Mouse (Mus musculus) adrenal gland, postnatal 10 days (tissue): ENCODE data around the gene Plekhm1. TPM values are rescaled to one million over a fixed set of nuclear protein-coding genes. Genes with fewer than 3 reads are reported as not detected.

Source experiments
- DNase-seq: peaks from one replicate; pipeline ENCODE4 v3.0.0; 2021; ENCODE audit warnings: mixed read lengths
- total RNA-seq, 2 experiments: library from RNA; stranded (reverse); gene quantifications; 2 replicates each; pipeline ENCODE4 v1.2.3; 2021

Plekhm1 gene
- total RNA-seq, 2 experiments from 2014 or later, result 14.4 to 17.4 TPM

DNA sequence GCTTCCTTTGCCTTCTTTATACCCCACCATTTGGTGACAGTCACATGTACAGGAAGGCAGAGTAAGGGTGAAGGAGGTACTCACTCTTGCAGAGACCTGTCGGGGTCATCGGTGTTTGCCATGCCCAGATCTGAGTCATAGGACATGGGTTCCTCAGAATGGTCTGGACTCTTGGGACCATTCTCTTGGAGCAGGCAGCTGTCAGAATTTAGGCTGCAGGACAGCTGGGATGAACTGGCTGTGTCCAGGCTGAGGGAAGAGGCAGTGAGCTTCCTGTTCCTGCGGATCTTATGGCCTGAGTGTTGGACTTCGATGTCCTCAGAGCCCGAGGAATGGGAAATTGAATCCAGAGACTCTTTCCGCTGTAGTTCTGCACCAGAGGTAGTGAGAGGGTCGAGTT lies 17.9 kb downstream of the Plekhm1 start:
- no peak for DNase-seq

DNA sequence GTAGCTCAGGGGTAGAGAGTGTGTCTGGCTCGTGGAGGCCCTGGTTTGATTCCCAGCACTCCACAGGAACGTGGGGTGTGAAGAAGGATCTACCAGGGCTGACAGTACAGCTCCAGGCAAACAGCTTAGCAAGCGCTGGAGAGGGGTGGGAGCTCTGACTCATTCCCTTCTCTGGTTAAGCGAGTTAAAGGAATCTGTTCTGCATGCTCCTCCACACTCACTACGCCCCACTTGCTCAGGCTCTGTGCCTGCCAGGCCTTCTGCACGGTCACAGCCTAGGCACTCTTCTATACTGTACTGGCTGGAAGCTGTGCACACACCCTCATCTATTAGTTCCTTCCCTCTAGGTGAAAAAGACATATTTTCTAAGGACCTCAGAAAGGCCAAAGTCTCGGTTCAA lies 18.5 kb downstream of the Plekhm1 start:
- no peak for DNase-seq

DNA sequence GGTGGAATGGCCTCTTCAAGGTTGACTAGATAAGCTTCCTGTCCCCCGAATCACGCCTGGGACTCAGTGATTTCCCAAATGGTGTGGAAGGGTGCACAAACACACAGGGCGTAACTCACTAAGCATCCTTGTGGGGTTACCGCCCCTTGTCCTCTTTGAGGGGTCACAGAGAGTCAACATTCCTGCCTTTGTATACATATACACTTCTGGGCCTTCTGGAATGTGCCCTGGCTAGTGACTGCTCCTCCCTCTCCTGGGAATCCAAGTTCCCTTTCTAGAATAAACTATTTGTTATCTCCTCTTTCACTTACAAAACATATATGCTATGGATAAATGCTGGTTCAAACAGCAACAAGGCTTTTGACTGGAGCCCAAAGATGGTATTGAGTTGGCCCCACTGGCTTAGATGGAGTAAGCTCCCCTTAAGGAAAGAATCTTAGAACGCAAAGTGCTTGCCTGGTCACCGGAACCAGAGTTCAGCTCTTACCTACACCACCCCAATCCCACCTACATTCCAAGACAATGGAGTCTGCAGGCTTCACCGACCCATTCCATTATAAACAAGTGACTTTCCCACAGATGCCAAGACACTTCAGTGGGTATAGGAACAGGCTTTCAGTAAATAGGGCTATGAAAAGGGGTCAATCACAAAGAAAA lies 24.5 kb downstream of the Plekhm1 start:
- no peak for DNase-seq

DNA sequence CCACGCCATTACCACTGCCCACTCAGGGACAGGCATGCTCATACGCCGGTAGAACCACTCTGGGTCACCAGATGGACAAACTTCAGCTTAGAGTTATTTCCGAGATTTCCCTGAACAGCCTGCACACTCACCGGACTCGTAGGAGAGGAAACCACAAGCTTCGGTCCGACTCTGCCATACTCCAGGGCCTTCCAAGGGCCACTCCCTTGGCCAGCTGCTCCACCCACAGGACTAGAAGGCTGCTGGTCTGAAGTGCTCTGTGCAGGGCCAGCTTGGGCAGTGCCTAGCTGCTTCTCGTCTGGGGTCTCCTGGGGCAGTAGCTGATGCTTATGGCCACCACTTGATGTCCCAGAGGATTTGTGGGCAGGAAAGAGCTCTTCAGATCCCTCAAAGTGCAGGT lies 25.7 kb downstream of the Plekhm1 start:
- DNase-seq, result no peak

DNA sequence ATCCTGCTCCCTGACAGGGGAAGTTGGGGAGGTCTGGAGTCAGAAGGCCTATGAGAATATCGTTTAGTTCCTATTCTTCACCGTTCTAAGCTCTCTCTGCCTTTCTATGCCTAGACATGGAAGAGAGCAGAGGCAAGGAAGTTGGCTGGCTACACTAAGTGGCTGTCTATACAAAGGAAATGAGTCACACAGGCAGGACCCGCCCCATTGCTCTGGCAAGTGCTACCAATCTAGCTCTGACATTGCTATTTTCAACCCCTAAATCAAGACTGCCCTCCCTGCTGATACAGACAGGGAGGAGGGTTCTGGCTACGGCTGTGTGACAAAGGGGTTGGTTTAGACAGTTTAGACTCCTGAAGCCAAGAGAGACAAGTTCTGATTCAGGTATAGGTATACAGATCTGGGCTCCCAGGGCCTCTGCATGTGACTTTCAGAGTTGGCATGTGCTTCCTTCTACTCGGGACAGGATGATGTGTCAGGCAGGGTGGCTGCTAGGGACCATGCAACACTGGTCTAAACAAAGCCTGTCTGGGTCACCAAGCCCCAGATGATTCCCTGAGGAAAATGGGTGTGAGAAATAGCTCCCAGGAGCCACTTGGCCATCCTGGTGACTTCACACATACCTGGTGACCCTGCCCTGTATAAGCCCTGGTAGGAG lies 30.4 kb downstream of the Plekhm1 start:
- DNase-seq, result peak; percentile 74

DNA sequence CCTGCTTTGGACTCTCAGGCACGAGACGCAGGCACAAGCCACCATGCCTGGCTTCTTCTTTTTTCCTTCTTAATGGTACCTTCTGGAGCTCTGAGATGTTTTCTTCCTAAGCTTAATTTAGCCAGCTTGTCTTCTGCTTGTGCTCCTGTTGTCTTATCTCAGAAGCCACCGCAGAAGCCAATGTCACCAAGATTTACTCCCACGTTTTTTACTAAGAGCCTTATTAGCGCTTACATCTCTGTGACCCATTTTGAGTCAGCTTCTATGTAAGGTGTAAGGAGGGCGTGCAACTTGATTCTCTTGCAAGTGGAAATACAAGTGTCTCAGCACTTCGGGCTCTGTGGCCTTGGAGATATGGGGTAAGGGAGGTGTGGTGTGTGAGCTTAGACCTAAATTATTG lies 31.0 kb downstream of the Plekhm1 start:
- no peak for DNase-seq

DNA sequence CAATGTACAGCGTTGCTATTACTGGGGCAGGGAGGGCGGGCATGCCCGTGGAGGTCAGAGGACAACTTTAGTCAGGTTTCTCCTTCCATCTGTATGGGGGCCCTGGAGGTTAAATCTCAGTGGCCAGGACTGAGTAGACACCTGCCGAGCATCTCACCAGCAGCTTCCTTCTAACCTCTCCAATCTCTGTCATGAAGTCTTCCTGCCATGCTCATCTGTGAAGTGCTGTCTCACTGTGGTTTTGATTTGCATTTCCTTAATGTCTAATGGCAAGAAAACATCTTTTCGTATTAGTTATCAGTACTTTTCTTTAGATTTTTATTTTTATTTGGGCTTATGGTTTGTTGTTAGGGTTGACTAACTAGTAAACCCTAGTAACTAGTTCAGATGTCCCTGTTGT lies 32.0 kb downstream of the Plekhm1 start:
- DNase-seq, result no peak

DNA sequence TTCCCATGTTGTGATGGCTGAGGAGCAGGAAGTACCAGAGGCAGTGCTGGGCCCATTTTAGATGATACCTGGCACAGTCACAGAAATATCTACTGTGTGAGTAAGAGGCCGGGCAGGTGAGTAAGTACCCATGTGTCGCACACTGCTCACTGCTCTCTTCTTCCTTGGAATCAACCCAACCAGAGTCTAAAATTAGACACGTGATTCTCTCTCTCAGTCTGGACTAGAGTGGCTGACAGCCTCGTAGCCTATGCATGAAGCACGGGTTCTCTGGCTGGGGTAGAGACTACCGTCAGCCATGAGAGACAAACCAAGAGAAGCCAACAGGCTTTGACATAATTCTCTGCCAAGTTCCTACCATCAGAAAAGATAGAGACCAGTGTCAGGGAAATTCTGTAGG lies 34.1 kb downstream of the Plekhm1 start:
- DNase-seq, result no peak

DNA sequence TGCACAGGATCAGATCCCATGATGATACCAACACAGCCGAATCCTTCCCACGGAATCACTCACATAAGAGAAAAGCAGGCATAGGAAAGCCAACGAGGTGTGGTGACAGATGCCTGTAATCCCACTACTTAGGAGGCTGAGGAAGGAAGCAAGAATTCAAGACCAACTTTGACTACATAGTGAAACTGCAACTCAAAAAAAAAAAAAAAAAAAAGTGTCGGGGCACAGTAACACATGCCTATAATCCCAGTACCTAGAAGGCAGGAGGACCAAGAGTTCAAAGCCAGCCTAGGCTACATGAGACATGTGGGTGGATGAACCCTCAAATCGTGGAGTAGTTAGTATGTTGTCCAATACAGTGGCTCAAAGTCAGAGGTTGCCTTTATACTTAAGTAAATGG lies 36.7 kb downstream of the Plekhm1 start:
- DNase-seq, result no peak

DNA sequence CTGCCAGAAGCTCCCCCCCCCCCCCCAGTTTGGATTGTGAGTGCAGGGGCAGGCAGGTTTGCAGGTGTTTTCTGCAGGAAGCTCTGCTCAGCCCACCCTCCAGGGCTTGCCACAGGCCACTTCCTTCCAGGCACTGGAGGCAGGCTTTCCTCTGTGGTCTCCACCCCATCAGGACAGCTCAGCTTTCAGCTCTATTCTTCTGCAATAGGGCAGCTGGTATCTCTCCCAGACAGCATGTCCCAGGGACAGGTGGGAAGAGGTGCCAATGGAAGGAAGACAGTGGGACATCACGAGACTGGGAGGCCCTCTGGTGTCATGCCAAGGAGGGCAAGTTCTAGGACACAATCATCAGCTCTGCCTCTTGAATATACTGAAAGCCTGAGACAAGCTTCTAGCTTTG lies 37.2 kb downstream of the Plekhm1 start:
- DNase-seq, result no peak

DNA sequence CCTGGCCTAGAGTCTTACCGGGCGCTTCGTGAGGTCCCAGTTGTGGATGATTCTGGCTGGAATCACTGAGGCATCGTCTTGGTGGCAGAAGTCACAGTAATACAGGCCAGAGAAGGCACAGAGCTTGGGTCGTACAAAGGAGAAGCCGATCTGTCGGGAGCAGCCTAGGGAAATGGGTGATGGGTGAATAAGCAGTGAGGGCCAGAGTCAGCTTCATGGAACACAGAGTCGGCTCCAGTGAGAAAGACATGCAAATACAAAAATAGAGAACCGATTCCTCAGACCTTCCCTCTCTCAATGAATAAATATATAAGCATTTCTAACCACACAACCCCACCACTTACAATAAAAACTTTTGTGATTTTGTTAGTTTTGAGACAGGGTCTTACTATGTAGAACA lies 38.6 kb downstream of the Plekhm1 start:
- no peak for DNase-seq

DNA sequence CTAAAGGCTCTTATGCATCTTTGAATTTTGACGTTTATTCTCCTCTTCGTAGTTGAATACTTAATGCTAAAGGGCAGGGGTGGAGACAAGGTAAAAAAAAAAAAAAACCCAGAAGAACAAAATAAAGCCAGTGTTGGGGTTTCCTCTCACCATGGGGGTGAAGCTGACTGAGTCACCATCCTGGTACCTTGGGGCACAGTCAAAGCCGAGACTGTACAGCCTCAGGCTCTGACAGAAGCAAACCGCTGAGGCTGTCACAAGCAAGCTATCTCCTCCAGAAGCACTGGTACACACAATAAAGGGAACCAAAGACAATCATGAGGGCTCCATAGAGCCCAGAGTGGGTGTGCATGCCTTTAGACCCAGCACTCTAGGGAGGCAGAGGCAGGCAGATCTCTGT lies 39.9 kb downstream of the Plekhm1 start:
- no peak for DNase-seq

DNA sequence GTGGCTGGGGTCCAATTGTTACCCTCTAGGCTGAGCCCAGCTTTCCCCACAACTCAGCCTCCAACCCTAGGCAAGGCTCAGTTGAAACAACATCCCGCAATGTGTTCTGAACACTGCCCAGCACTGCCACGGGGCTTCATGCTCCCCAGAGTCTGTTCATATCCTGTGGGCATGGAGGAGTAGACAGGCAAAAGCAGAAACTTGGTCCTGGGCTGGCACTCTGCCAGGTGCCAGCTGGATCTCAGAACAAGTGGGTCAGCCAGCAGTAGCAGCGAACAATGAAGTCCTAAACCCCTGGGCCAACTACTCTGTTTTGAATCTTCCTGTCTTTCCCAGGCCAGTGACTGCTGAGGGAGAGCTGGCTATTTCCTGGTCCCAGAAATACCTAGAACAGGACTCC lies 40.4 kb downstream of the Plekhm1 start:
- peak; percentile 59 for DNase-seq

DNA sequence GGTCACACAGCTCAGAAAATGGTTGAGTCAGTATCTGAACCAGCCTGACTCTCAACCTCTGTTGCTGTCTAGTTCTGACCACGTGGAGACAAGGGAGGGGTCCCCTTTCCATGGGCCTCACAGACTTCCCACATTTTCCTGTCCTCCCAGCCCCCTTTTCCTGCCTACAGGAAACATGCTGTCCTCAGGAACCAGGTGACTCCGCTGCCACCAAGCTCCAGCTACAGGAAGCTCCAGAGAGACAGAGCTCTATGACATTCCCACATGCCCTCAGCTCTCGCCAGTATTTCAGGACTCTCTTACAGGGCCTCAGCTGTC lies 41.3 kb downstream of the Plekhm1 start:
- peak; percentile 42 for DNase-seq

DNA sequence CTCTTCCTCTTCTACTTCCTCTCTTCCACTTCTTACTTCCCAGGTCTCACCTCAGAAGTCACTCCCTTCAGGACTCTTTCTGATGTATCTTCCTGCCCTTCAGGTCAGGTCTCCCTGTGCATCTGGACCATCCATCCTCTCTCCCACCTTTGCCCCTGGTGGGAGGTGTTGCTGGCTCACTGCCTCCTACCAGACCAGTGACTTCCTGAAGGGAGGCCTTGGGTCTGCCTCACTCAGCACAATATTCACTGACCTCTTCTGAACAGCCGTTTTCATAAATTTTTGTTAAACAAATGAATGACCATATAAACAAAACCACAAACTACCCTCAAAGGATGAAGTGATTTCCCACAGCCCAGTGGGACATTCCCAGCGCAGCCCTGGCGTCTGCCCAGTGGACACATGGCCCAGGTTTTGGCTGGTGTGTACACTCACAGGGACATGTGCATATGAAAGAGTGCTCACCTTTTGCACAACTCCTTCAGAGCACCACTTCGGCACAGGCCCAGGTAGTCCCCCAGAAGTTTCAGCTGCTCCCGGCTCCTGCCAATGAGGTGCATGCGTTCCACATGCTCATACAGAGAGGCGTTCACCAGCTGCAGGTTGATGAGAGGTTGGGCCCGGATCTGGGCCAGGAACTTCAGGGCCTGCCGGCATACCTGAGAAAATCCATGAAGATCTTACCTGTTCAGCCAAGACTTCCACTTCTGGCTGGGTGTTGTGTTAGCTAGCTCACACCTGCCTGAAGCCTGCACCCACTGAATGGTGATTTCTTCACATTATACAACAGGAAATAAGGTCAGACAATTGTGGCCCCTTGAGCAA lies 41.9 kb downstream of the Plekhm1 start:
- DNase-seq, result no peak

DNA sequence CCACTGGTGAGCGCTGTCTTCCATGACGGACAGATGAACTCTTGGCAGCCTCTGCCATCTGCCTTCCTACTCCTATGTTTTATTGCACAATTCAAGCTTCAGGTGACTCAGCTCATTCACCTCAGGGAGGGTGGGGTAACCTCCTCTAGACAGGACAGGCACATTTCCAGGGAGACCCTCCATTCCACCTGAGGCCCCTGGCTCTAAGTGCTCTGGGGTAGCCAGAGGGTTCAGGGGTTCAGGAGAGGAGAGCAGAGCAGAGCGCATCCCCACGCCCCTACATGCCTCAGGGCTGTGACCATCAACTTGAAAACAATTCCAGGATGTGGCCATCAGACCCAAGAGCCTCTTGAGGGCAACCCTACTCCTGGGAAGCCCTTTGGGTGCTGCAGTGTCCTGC lies 47.0 kb downstream of the Plekhm1 start:
- no peak for DNase-seq

DNA sequence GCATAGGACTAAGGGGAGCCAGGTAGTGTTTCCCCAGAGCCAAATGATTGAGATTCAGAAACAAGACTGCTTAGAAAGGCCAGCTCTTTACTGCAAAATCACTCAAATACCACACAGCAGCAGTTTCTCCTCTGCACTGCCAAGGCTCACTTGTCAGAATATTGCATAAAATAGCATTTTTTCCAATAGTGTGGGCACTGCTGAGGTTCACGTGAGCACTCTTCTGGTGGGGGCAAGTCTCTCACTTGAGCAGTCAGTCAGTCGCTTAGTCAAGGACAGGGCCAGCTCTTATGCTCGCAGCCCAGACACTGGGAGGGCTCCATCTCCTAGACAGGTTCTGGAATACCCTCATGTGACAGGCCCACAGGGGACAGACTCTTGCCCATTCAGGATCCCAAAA lies 47.5 kb downstream of the Plekhm1 start:
- no peak for DNase-seq

DNA sequence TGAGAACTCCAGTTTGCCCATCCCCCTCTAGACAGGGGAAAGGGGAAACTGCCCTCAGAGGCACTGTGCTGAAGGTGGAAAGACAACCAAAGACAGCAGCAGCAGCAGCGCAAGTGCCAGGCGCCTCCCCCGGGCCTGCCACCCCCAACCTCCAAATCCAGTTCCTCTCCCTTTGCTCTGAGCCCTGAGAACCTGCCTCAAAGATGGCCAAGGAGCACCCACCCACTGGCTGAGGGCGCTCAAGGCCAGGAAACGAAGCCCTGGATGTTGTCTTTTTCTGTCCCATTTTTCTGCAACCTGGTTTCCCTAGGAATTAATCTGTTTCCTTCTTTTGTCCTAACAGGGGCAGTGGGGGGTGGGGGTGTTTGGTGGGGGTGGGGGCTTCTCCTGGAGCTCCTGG lies 48.2 kb downstream of the Plekhm1 start:
- DNase-seq, result no peak

DNA sequence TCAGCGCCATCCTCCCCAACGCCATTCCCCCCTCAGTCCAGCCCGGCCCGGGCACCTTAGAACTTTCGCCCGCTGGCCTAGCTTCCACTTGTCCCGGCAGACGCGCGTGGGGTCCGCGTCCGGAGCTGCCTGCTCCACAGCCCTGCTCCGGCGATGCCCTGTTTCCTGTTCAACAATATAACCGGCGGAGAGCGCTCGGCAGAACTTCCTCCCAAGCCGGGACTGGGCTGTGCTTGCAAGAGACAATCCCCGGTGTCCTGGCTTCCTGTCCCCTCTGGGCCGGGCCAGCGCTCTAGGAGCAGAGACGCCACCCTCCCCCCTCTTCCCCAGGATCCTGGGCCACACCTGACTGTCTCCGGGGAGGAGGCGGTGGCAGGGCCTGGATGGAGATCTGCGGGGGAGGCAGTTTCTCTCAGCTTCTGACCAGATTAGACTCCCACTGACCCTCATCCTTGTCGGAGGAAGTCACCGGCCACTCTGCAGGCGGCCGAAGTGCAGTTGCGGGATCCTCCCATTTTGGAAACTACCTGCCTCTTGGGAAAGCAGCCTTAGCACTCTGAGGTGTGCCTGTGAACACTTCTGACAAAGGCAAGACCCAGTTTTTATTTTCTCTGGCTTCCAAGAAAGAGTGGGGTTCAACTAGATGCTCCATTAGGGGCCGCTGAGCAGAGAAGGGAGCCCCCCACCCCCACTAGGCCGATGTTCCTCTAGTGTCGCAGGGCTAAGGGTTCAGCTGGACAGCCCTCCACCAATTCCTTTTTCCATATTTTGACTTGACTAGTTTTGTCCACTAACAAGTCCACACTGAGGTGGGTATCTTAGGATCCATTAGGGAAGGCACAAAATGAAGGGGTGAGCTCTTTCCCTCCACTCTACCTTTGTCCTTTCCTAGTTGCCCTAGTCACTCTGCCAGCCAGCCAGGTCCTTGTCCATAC lies 49.0 kb downstream of the Plekhm1 start, which contains the start of gene Arhgap27:
TSS of gene Arhgap27 (minus strand) at position 479 of the 935 bp plus-strand sequence.
- peak; percentile 78 for DNase-seq

DNA sequence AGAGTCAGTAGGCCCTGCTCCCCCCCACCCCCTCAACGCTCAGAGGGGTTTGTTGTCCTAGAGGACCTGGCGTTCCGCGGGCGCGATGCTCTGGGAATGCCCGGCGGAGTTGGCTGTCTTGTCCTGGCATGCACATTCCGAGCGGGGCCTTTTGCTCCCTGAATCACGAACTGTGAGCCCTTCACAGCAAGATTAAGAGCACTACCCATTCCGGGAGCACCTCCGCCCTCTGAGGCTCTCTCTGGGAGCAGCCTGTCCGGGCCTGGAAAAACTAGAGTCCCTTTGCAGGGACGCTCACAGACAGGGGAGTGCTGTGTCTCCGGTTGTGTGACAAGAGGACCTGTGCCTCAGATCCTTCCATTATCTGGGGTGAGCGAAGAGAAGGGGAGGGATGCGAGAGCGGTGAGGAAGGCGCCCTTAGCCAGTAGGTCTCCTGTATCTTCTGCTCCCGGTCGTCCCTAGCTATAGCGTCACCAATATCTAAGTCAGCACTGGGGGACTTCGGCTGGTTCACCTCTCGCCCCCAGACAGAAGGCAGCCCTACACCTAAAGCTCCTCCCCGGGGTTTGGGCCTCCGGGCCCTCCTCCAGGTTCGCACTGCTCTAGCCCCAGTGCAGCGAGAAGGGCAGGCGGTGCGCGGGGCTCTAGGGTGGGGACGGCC lies 49.8 kb downstream of the Plekhm1 start:
- DNase-seq, result no peak

DNA sequence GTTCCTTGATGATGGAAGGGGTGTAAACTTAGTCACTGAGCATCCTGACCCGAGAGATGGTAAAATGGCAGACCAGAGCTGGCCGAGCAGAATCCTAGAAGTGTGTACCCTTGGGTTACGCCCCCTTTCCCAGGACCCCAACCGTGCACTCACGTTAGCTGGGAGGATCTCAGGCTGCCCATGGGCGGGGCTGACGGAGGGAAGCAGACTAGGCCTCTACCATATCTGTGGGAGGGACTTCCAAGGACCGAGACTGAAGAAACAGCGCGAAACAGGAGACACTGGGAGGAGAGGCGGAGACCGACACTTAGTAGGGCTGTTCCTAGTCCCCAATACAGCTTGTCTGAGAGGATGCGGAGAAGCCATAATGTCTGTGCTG lies 50.4 kb downstream of the Plekhm1 start:
- no peak for DNase-seq
